Mouse (Mus musculus) E14TG2a.4 (cell line): ENCODE data around the gene Htr6.

Source experiments
- H3K27me3 ChIP-seq: 2 replicates; pipeline ENCODE4 v1.6.1; 2014; ENCODE audit warnings: low read length, control low read depth; ENCODE audit not compliant: insufficient read depth
- H3K36me3 ChIP-seq: 2 replicates; pipeline ENCODE4 v1.6.1; 2014; ENCODE audit warnings: low read length, control low read depth; ENCODE audit not compliant: insufficient read depth
- H3K4me1 ChIP-seq: replicated peaks from 2 replicates; pipeline ENCODE4 v1.6.1; 2014; ENCODE audit warnings: low read depth, low read length, control low read depth
- H3K4me3 ChIP-seq: replicated peaks from 2 replicates; pipeline ENCODE4 v1.5.1; 2014; ENCODE audit warnings: mild to moderate bottlenecking, low read length
- H3K9me3 ChIP-seq: 2 replicates; pipeline ENCODE4 v1.6.1; 2014; ENCODE audit warnings: low read length, control low read depth
- CTCF ChIP-seq: conservative IDR thresholded peaks from 2 replicates; pipeline ENCODE4 v1.5.1; 2014; ENCODE audit warnings: low read length
- NANOG ChIP-seq: IDR thresholded peaks from 2 replicates; pipeline ENCODE4 v1.6.1; 2014; ENCODE audit warnings: borderline replicate concordance, low read length, mixed read lengths
- POU5F1 ChIP-seq: IDR thresholded peaks from 2 replicates; pipeline ENCODE4 v1.6.1; 2014; ENCODE audit warnings: low read length, borderline replicate concordance

Gene Htr6

GRCm38 (mm10) chr4:139034010-139034367 is 41.4 kb downstream of the Htr6 start:
- H3K4me1 ChIP-seq = peaks cover 32% of the 10 kb centered on the region
- no peak overlapping the region for H3K4me3 ChIP-seq
- peaks cover 10% of the 10 kb centered on the region; the same call in 1 of the 2 replicates for H3K36me3 ChIP-seq
- peaks cover 9% of the 10 kb centered on the region for H3K9me3 ChIP-seq
- TF ChIP-seq CTCF (no peak), POU5F1 (no peak), NANOG (no peak)
- H3K27me3 ChIP-seq = 0 out of 2 replicates have a peak, but pooled peaks cover 3% of the 10 kb centered on the region

GRCm38 (mm10) chr4:139033263-139034009 is 41.9 kb downstream of the Htr6 start:
- peaks cover 9% of the 10 kb centered on the region for H3K9me3 ChIP-seq
- H3K27me3 ChIP-seq = no peaks in the 10 kb centered on the region
- no peak for TF ChIP-seq CTCF
- no peak for TF ChIP-seq NANOG
- no peak for TF ChIP-seq POU5F1
- H3K4me1 ChIP-seq = peaks cover 33% of the 10 kb centered on the region
- no peak overlapping the region for H3K4me3 ChIP-seq
- peaks cover 10% of the 10 kb centered on the region; the same call in 1 of the 2 replicates for H3K36me3 ChIP-seq

DNA sequence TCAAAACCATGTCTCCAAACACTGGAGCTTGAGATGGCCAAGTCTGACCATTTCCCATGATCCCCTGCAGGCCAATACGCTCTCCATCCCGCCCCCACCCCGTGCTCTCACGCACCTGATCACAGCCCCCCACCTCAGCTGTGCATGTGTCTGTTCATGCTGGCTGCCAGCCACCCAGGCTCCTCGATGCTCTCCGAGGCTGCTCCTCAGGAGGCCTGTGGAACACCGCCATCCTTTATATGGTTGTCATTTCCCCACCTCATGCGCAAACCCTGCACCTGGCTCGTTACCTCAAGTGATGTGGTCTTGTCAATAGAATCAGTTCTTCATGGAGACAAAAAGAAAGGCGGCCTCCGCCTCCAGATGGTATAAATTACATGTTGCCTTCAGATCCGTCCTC is 42.8 kb downstream of the Htr6 start:
- peaks cover 33% of the 10 kb centered on the region for H3K4me1 ChIP-seq
- TF ChIP-seq POU5F1 = no peak
- no peak for TF ChIP-seq CTCF
- TF ChIP-seq NANOG = no peak
- peaks cover 9% of the 10 kb centered on the region for H3K9me3 ChIP-seq
- peaks cover 10% of the 10 kb centered on the region; the same call in 1 of the 2 replicates for H3K36me3 ChIP-seq
- no peak overlapping the region for H3K4me3 ChIP-seq
- H3K27me3 ChIP-seq = no peaks in the 10 kb centered on the region

GRCm38 (mm10) chr4:139030675-139031074 is 44.7 kb downstream of the Htr6 start:
- peaks cover 5% of the 10 kb centered on the region; the same call in 1 of the 2 replicates for H3K36me3 ChIP-seq
- TF ChIP-seq POU5F1 = no peak
- no peak for TF ChIP-seq NANOG
- TF ChIP-seq CTCF = no peak
- H3K27me3 ChIP-seq = no peaks in the 10 kb centered on the region
- peaks cover 33% of the 10 kb centered on the region for H3K4me1 ChIP-seq
- H3K4me3 ChIP-seq = no peak overlapping the region
- no peaks in the 10 kb centered on the region for H3K9me3 ChIP-seq

- H3K4me3 ChIP-seq = no peak overlapping the region
- no peaks in the 10 kb centered on the region for H3K9me3 ChIP-seq
- TF ChIP-seq NANOG (no peak), POU5F1 (no peak), CTCF (no peak)
- no peaks in the 10 kb centered on the region for H3K27me3 ChIP-seq
- 0 out of 2 replicates have a peak, but pooled peaks cover 4% of the 10 kb centered on the region for H3K36me3 ChIP-seq
- peaks cover 16% of the 10 kb centered on the region for H3K4me1 ChIP-seq
These were observed 51.0 kb downstream of the Htr6 start for GRCm38 (mm10) chr4:139024379-139024778.

DNA sequence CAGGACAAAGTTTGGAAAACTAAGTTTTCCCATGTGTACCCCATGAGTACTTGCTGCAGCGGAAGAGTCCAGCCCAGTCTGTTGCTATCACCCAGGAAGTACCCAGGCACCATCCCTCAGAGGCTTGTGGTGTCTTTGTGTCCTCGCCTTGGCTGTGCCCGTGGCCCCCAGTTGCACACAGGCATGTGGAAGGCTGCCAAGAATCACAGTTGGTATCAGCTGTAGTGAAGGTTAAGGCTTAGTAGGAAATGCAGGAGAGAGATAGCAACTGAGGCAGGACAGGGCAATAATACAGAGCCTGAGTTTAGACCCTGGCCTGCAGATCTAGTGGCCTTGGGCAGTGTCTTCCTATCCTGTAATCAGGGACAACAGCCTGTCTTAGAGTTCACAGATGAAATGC is 55.0 kb downstream of the Htr6 start:
- no peak overlapping the region for H3K4me3 ChIP-seq
- peaks cover 4% of the 10 kb centered on the region; the same call in 1 of the 2 replicates for H3K36me3 ChIP-seq
- H3K27me3 ChIP-seq = no peaks in the 10 kb centered on the region
- peaks cover 18% of the 10 kb centered on the region for H3K4me1 ChIP-seq
- no peaks in the 10 kb centered on the region for H3K9me3 ChIP-seq
- TF ChIP-seq NANOG (no peak), CTCF (no peak), POU5F1 (no peak)

GRCm38 (mm10) chr4:139019413-139019812 is 56.0 kb downstream of the Htr6 start:
- peak overlapping the region; percentile 21; the same call in 1 of the 2 replicates for H3K4me3 ChIP-seq
- peaks cover 4% of the 10 kb centered on the region; the same call in 1 of the 2 replicates for H3K36me3 ChIP-seq
- H3K4me1 ChIP-seq = peaks cover 18% of the 10 kb centered on the region
- no peaks in the 10 kb centered on the region for H3K27me3 ChIP-seq
- no peaks in the 10 kb centered on the region for H3K9me3 ChIP-seq
- TF ChIP-seq CTCF = no peak
- TF ChIP-seq NANOG = no peak
- TF ChIP-seq POU5F1 = no peak

GRCm38 (mm10) chr4:139018976-139019375 is 56.4 kb downstream of the Htr6 start:
- peaks cover 18% of the 10 kb centered on the region for H3K4me1 ChIP-seq
- no peaks in the 10 kb centered on the region for H3K27me3 ChIP-seq
- peak overlapping the region; percentile 21; the same call in 1 of the 2 replicates for H3K4me3 ChIP-seq
- no peaks in the 10 kb centered on the region for H3K9me3 ChIP-seq
- peaks cover 6% of the 10 kb centered on the region; the same call in 1 of the 2 replicates for H3K36me3 ChIP-seq
- TF ChIP-seq CTCF = no peak
- no peak for TF ChIP-seq POU5F1
- TF ChIP-seq NANOG = no peak
